Mouse (Mus musculus): Measurements from ENCODE around the gene Anp32e. TPM values are rescaled to one million over a fixed set of nuclear protein-coding genes. Genes with fewer than 3 reads are reported as not detected.

Anp32e gene
- total RNA-seq, 2 experiments from 2014 or later = 88.7 to 250 TPM

DNA sequence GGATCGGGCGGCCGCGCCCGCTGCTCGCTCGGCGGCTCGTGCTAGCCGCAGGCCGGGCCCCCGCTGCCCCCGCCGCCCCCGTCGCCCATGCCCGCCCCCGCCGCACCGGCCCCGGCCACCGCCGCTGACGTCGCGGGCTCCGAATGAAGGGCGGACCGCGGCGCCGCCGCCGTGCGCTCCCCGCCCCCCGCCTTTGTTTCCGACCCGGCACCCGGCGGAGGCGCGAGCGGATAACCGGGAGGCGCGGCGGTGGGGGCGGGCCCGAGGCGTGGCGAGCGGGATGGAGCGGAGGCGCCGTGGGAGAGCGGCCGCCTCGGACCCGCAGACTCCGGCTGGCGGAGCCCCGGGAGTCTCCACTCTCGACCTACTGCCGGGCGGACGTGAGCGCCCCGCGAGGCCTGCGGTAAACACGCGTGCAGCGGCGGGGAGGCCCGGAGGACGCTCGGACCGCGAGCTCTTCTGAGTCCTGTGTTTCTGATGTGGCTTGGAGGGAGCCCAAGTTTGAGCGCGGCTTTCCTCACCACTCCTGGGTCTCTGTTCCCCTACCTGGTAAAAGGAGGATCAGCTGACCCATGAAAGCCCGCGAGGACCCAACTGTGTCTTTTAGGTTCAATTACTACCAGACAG lies 66.9 kb downstream of the Anp32e start, which contains the start of gene Plekho1:
Gene Plekho1 (minus strand): TSS at position 200 of the 627 bp plus-strand sequence.
- peak; percentile 37; the same call in 1 of the 2 replicates for ATAC-seq (ENCODE audit: poor library complexity, severe bottlenecking)

DNA sequence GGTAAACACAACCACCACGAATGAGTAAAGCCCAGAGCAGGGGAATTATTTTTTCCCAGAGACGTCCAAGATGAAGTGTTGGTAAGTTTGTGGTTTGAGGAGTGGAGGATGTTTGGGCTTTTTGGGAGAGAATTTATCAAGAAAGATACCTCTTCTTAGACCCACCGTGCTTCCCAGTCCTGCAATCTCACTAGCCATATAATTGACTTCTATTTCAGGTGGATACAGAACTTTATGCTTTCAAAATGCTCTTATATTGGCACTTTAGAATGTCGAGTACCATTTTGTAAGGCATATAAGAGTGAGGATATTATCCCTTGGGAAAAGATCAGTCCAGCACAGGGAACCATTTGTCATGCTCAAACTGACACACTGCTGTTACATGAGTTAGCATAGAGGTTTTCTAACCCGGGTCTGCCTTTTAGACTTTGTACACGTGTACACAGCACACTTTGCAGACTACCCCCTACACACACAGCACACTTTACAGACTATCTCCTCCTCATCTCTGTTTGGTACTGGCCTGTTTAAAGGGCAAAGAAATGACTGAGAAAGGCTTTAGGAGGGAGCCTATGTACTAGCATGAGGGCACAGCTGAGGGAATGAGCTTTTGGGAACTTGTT lies 67.5 kb downstream of the Anp32e start:
- ATAC-seq (ENCODE audit: poor library complexity, severe bottlenecking) = no peak

Other genes with a start within 250 kb of the Anp32e start
- 0.85 and 1.3 TPM in 2 replicates for gene Adamtsl4, start 241.3 kb upstream of the Anp32e start, total RNA-seq (2015)
- 0.59 and 0.77 TPM in 2 replicates for gene Adamtsl4, start 241.3 kb upstream of the Anp32e start, total RNA-seq (2017)
- gene Ecm1, start 189.7 kb upstream of the Anp32e start, total RNA-seq (2015) = 3.6 and 7.3 TPM in 2 replicates
- gene Ecm1, start 189.7 kb upstream of the Anp32e start, total RNA-seq (2017) = 1.0 and 1.9 TPM in 2 replicates
- 10.2 and 10.7 TPM in 2 replicates for gene Tars2, start 169.0 kb upstream of the Anp32e start, total RNA-seq (2015)
- gene Tars2, start 169.0 kb upstream of the Anp32e start, total RNA-seq (2017) = 14.4 and 15.0 TPM in 2 replicates
- gene Rprd2, start 110.4 kb upstream of the Anp32e start, total RNA-seq (2015) = 51.6 and 57.0 TPM in 2 replicates
- 17.9 and 26.9 TPM in 2 replicates for gene Rprd2, start 110.4 kb upstream of the Anp32e start, total RNA-seq (2017)
- 27.3 and 29.1 TPM in 2 replicates for gene Prpf3, start 73.4 kb upstream of the Anp32e start, total RNA-seq (2015)
- gene Prpf3, start 73.4 kb upstream of the Anp32e start, total RNA-seq (2017) = 15.7 and 25.9 TPM in 2 replicates
- gene Mrps21, start 57.7 kb upstream of the Anp32e start, total RNA-seq (2015) = 143 and 165 TPM in 2 replicates
- gene Mrps21, start 57.7 kb upstream of the Anp32e start, total RNA-seq (2017) = 333 and 410 TPM in 2 replicates
- 1.0 and 1.2 TPM in 2 replicates for gene Ciart, start 47.0 kb upstream of the Anp32e start, total RNA-seq (2015)
- 0.85 and 1.6 TPM in 2 replicates for gene Ciart, start 47.0 kb upstream of the Anp32e start, total RNA-seq (2017)
- 88.2 and 97.9 TPM in 2 replicates for gene BC028528, start 37.2 kb upstream of the Anp32e start, total RNA-seq (2015)
- gene BC028528, start 37.2 kb upstream of the Anp32e start, total RNA-seq (2017) = 114 and 117 TPM in 2 replicates
- 28.3 and 31.4 TPM in 2 replicates for gene Aph1a, start 35.3 kb upstream of the Anp32e start, total RNA-seq (2015)
- 38.9 and 39.2 TPM in 2 replicates for gene Aph1a, start 35.3 kb upstream of the Anp32e start, total RNA-seq (2017)
- gene Car14, start 24.6 kb upstream of the Anp32e start, total RNA-seq (2015) = not detected in 2 replicates
- gene Car14, start 24.6 kb upstream of the Anp32e start, total RNA-seq (2017) = not detected in 2 replicates
- gene Plekho1, start 66.8 kb downstream of the Anp32e start, total RNA-seq (2015) = 116 and 124 TPM in 2 replicates
- 104 and 119 TPM in 2 replicates for gene Plekho1, start 66.8 kb downstream of the Anp32e start, total RNA-seq (2017)
- 23.8 and 31.2 TPM in 2 replicates for gene Vps45, start 129.2 kb downstream of the Anp32e start, total RNA-seq (2015)
- 9.5 and 11.6 TPM in 2 replicates for gene Vps45, start 129.2 kb downstream of the Anp32e start, total RNA-seq (2017)
- 1.2 and 1.3 TPM in 2 replicates for gene Otud7b, start 175.3 kb downstream of the Anp32e start, total RNA-seq (2015)
- gene Otud7b, start 175.3 kb downstream of the Anp32e start, total RNA-seq (2017) = 3.1 and 4.8 TPM in 2 replicates
- 0.09 TPM in 1 of 2 replicates, not detected in the other for gene Mtmr11, start 232.8 kb downstream of the Anp32e start, total RNA-seq (2015)
- gene Mtmr11, start 232.8 kb downstream of the Anp32e start, total RNA-seq (2017) = not detected in 2 replicates
- gene Sf3b4, start 243.1 kb downstream of the Anp32e start, total RNA-seq (2015) = 51.0 and 64.8 TPM in 2 replicates
- 15.4 and 16.3 TPM in 2 replicates for gene Sf3b4, start 243.1 kb downstream of the Anp32e start, total RNA-seq (2017)

Measured in megakaryocyte, adult 5-6 weeks (primary cell).